Mouse (Mus musculus) T-cell, adult 66 days (primary cell): ENCODE measurements around the gene Ythdc1. TPM values are rescaled to one million over a fixed set of nuclear protein-coding genes. Genes with fewer than 3 reads are reported as not detected.

Source experiments
- total RNA-seq, 2 experiments: library from RNA; stranded (reverse); gene quantifications; 3 replicates in 1 of 2; 4 replicates in 1 of 2; pipeline ENCODE4 v1.2.4; 2023

The Ythdc1 gene
- 100 to 1,000 TPM; 231 to 279 TPM for total RNA-seq

DNA sequence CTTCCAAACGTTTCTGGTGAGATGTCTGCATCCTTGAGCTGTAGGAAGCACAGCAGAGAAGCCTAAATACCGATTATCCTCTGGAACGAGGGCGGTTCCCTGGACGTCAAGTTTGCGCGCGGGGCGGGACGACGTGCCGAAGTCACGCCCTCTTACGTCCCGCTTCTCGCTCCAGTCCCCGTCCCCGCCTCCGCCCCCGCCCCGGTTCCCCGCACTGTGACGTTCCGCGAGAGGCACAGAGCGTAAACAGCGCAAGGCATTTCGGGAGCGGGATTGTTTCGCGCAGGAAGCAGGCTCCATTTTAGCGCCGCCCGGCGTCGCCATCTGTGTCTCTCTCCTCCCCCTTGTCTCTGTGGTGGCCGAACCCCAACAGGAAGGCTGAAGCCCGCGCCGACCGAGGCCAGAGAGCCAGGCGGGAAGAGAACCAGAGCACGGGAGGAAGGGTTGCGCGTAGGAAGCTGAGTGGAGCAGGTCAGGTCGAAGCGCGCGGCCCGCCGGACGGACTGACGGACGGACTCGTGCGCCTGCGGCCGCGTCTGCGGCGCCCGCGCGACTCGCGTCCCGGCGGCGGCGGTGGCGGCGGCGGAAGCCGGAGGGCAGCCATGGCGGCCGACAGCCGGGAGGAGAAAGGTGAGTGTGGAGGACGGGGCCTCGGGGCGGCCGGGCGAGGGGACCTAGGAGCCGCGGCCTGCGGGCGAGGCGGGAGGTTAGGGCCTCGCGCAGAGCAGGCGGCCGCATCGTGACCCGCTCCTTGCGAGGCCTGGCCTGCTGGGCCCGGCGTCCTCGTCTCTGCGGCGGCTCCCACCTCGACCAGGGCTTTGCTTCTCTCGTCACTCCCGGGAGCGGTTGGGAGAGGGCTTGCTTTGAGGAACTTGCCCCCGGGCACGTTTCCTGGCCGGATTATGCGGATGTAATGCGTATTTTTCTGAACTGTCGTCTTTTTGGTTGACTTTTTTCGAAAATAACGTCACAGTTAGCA, at the start of gene Ythdc1:
Ythdc1 (plus strand) TSS at position 260 of the 979 bp plus-strand sequence.

Other genes starting within 250 kb of the Ythdc1 start
- not detected for gene Tmprss11f, start 171.8 kb upstream of the Ythdc1 start, total RNA-seq
- gene Tmprss11b, start 127.9 kb upstream of the Ythdc1 start, total RNA-seq = not detected
- not detected for gene Tmprss11e, start 58.4 kb upstream of the Ythdc1 start, total RNA-seq
- gene Ugt2b34, start 102.7 kb downstream of the Ythdc1 start, total RNA-seq = not detected
- not detected for gene Ugt2b1, start 122.3 kb downstream of the Ythdc1 start, total RNA-seq
- gene Ugt2b35, start 196.6 kb downstream of the Ythdc1 start, total RNA-seq = not detected